Mouse (Mus musculus) lung, postnatal 0 days (tissue): ENCODE data around the gene Sipa1l1.
A peak's percentile ranks its signal among the peaks of the same experiment; 100 is the strongest.

Experiments used
- CTCF ChIP-seq: IDR thresholded peaks from 2 replicates; pipeline ENCODE4 v1.5.1; 2016; ENCODE audit warnings: antibody characterized with exemption, mild to moderate bottlenecking
- EP300 ChIP-seq: IDR thresholded peaks from 2 replicates; pipeline ENCODE4 v1.6.1; 2016; ENCODE audit warnings: antibody characterized with exemption, mild to moderate bottlenecking, control low read depth

DNA sequence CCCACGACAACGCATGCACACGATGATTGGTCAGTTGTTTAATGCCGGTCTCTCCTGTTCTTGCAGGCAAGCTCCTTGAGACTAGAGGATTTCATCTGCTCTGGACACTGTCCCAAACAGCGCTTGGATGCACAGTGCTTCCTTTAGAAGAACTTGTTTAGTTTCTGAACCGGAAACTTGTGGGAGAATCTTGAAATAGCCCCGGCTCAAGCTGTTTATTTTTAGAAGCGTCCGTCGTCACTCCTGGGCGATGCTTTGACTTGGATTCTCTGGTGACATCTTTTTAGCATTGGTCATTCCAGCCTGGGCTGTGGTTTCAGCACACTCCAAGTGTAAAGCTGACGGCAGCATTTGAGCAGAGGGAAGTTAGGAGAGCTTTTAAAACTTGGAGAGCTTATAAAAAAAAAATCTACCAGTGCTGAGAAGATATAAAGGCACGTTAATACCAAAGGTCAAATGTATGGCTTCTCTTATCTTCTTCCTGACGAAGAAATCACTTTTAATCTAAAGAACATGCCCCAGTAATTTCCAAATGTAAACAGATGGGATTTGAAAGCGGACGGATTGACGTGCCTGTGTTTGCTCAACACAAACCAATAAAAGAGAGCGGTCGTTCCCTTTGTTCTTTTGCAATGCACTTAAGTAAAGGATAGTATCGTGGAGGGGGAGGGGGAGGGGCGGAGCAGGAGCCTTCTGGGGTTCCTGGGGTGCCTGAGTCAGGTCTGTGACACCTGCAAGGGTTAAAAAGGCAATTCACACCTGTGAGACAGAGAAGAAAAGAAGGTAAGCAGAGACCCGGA, 46.5 kb upstream of the Sipa1l1 start:
- peak; percentile 70 for TF ChIP-seq EP300
- TF ChIP-seq CTCF = no peak
